ENCODE assay signal across 28 mouse cellular contexts in genomic region chr2:160860363-160860762, GRCm38 (mm10). TPM values are rescaled to one million over a fixed set of nuclear protein-coding genes. Genes with fewer than 3 reads are reported as not detected.
A peak's percentile ranks its signal among the peaks of the same experiment; 100 is the strongest.
DNase-seq lines count a peak whose midpoint lies in the region; ATAC-seq and TF ChIP-seq lines count a peak whose summit lies in the region.
"Had no signal": no experiment of that assay in that cellular context is flagged by ENCODE, and none has a peak within 500 bp of the region (broad histone marks: within the 10 kb centered on the region; RNA-seq: fewer than 3 reads in every experiment).

No protein-coding gene starts in this region.

- H3K27ac ChIP-seq in liver, adult 2 months (replicated peaks; ENCODE audit: insufficient read depth, low read depth, low read length) = peak overlapping the region; percentile 67
- no peak overlapping the region for H3K27ac ChIP-seq in liver, embryonic 11.5 days (ENCODE audit: low read depth, low read length)
- H3K27ac ChIP-seq: forebrain, embryonic 13.5 days; kidney, postnatal 0 days; limb, embryonic 13.5 days; liver, embryonic 14.5 days; midbrain, embryonic 13.5 days had no signal

- H3K9me3 ChIP-seq in liver, embryonic 11.5 days (ENCODE audit: control insufficient read depth, low read length) = no peaks in the 10 kb centered on the region
- H3K9me3 ChIP-seq: forebrain, embryonic 13.5 days; limb, embryonic 13.5 days; midbrain, embryonic 13.5 days had no signal

- H3K4me2 ChIP-seq in liver, embryonic 11.5 days = no peak overlapping the region
- H3K4me2 ChIP-seq: forebrain, embryonic 13.5 days; limb, embryonic 13.5 days; lung, embryonic 14.5 days; midbrain, embryonic 13.5 days had no signal

- no peak for ATAC-seq in liver, embryonic 11.5 days (replicated peaks; ENCODE audit: low FRiP score)
- peak; percentile 72 for ATAC-seq in granulocyte monocyte progenitor cell, adult 5-6 weeks (replicated peaks; ENCODE audit: poor library complexity, severe bottlenecking)
- ATAC-seq: forebrain, embryonic 13.5 days; hindbrain, embryonic 16.5 days; midbrain, embryonic 13.5 days; Patski had no signal

- no peaks in the 10 kb centered on the region for H3K27me3 ChIP-seq in liver, adult 2 months (ENCODE audit: control insufficient read depth, insufficient read depth, low read length)
- no peaks in the 10 kb centered on the region for H3K27me3 ChIP-seq in liver, embryonic 11.5 days (replicated peaks; ENCODE audit: control insufficient read depth, insufficient read depth, low read length)
- H3K27me3 ChIP-seq: CH12.LX; forebrain, embryonic 13.5 days; limb, embryonic 13.5 days; midbrain, embryonic 13.5 days; Patski had no signal

- no peak for TF ChIP-seq POLR2A in liver, adult 2 months (IDR thresholded peaks at IDR 0.05; ENCODE audit: extremely low read depth, insufficient read depth, low read length)

- peaks cover 45% of the 10 kb centered on the region; the same call in 1 of the 2 replicates for H3K79me2 ChIP-seq in liver, adult 2 months (ENCODE audit: control insufficient read depth, insufficient read depth, low read length)

- DNase-seq in liver, adult 2 months (ENCODE audit: extremely low read depth, low read depth, low spot score) = no peak
- DNase-seq in liver, embryonic 11.5 days (ENCODE audit: low spot score) = no peak
- DNase-seq in MEL-GATA-1-ER (ENCODE audit: extremely low read depth, low read depth) = peak; percentile 44
- no peak for DNase-seq in spleen, postnatal 14 days (ENCODE audit: low spot score in 2 of 2)
- no peak for DNase-seq in embryo, embryonic 11 days
- DNase-seq in urinary bladder, postnatal 10 days (ENCODE audit: low spot score) = no peak
- DNase-seq: adrenal gland, postnatal 10 days; B cell, adult 2 months; cerebellum, adult 18-20 months; cerebellum, postnatal 10 days; gastrocnemius, postnatal 25 days; heart, postnatal 14 days; kidney, adult 8-10 months; kidney, postnatal 4 days; lung, embryonic 14.5 days; lung, postnatal 14 days; thymus, adult 2 months; thymus, postnatal 36 days had no signal

- no peak overlapping the region for H3K9ac ChIP-seq in liver, adult 2 months (ENCODE audit: low read depth, low read length)
- no peak overlapping the region for H3K9ac ChIP-seq in liver, embryonic 11.5 days (ENCODE audit: low read depth, low read length)
- H3K9ac ChIP-seq: forebrain, embryonic 13.5 days; limb, embryonic 13.5 days; liver, embryonic 14.5 days; lung, embryonic 14.5 days; midbrain, embryonic 13.5 days had no signal

- TF ChIP-seq CTCF in liver, adult 2 months (IDR thresholded peaks at IDR 0.05; ENCODE audit: low read depth, low read length) = no peak

- peaks cover 35% of the 10 kb centered on the region for H3K4me1 ChIP-seq in liver, adult 2 months (ENCODE audit: control insufficient read depth, insufficient read depth, low read length)
- H3K4me1 ChIP-seq in liver, embryonic 11.5 days (replicated peaks; ENCODE audit: control insufficient read depth, insufficient read depth, low read length) = no peaks in the 10 kb centered on the region
- H3K4me1 ChIP-seq: limb, embryonic 13.5 days; midbrain, embryonic 13.5 days had no signal

- peaks cover 5% of the 10 kb centered on the region for H3K36me3 ChIP-seq in liver, adult 2 months (ENCODE audit: control insufficient read depth, insufficient read depth, low read length)
- H3K36me3 ChIP-seq in liver, embryonic 11.5 days (ENCODE audit: control insufficient read depth, insufficient read depth, low read length) = no peaks in the 10 kb centered on the region
- H3K36me3 ChIP-seq: limb, embryonic 13.5 days; midbrain, embryonic 13.5 days had no signal

- WGBS in liver, adult 2 months = 81% methylated on average over 1 of the region's 1 CpGs
- 33% methylated on average over 1 of the region's 1 CpGs for WGBS in liver, embryonic 11.5 days

- no peak overlapping the region for H3K4me3 ChIP-seq in liver, adult 2 months (ENCODE audit: insufficient read depth, low read depth, low read length)
- no peak overlapping the region for H3K4me3 ChIP-seq in liver, embryonic 11.5 days (ENCODE audit: low read depth, low read length)
- H3K4me3 ChIP-seq: forebrain, embryonic 13.5 days; limb, embryonic 13.5 days; megakaryocyte, embryonic 14.5 days; midbrain, embryonic 13.5 days had no signal

RNA-seq across cellular contexts. Expression of gene Zhx3, which starts 12.4 kb away (rescaled TPM):
- total RNA-seq in liver, adult 2 months (2014; rRNA removed) = 33.5 and 45.3 TPM in 2 replicates
- 11.9 and 12.3 TPM in 2 replicates for polyA plus RNA-seq in liver, adult 2 months (2012; rRNA removed)
- 4.9 and 5.5 TPM in 2 replicates for polyA plus RNA-seq in liver, embryonic 11.5 days (2014; fragmentation: Nextera tagmentation; extraction: Ambion mirVana)
- total RNA-seq in granulocyte monocyte progenitor cell, adult 5-6 weeks (2014; fragmentation: Nextera tagmentation) = 5.3 and 16.5 TPM in 2 replicates
- total RNA-seq in granulocyte monocyte progenitor cell, adult 5-6 weeks (2017) = 3.9 and 4.4 TPM in 2 replicates

RNA-seq across cellular contexts. Expression of gene Lpin3, which starts 20.1 kb away (rescaled TPM):
- total RNA-seq in liver, adult 2 months (2014; rRNA removed) = 2.8 and 4.0 TPM in 2 replicates
- polyA plus RNA-seq in liver, adult 2 months (2012; rRNA removed) = 2.7 and 3.6 TPM in 2 replicates
- polyA plus RNA-seq in liver, embryonic 11.5 days (2014; fragmentation: Nextera tagmentation; extraction: Ambion mirVana) = 1.0 and 1.3 TPM in 2 replicates
- not detected in 2 replicates for total RNA-seq in granulocyte monocyte progenitor cell, adult 5-6 weeks (2014; fragmentation: Nextera tagmentation)
- not detected in 2 replicates for total RNA-seq in granulocyte monocyte progenitor cell, adult 5-6 weeks (2017)

RNA-seq across cellular contexts. Expression of gene Emilin3, which starts 51.8 kb away (rescaled TPM):
- not detected in 2 replicates for total RNA-seq in liver, adult 2 months (2014; rRNA removed)
- polyA plus RNA-seq in liver, adult 2 months (2012; rRNA removed) = 0.02 TPM in 1 of 2 replicates, not detected in the other
- 1.2 and 1.3 TPM in 2 replicates for polyA plus RNA-seq in liver, embryonic 11.5 days (2014; fragmentation: Nextera tagmentation; extraction: Ambion mirVana)
- total RNA-seq in granulocyte monocyte progenitor cell, adult 5-6 weeks (2014; fragmentation: Nextera tagmentation) = not detected in 2 replicates
- not detected in 2 replicates for total RNA-seq in granulocyte monocyte progenitor cell, adult 5-6 weeks (2017)
- total RNA-seq: CH12.LX had no signal
- polyA plus RNA-seq: Patski had no signal
